Mouse (Mus musculus): ENCODE measurements at regions not wholly inside any gene's neighbourhood (a gene's known extent, or its start where the extent isn't known, plus 50 kb on each side); places are given as distances from the start of the nearest gene placed in this dataset.

DNA sequence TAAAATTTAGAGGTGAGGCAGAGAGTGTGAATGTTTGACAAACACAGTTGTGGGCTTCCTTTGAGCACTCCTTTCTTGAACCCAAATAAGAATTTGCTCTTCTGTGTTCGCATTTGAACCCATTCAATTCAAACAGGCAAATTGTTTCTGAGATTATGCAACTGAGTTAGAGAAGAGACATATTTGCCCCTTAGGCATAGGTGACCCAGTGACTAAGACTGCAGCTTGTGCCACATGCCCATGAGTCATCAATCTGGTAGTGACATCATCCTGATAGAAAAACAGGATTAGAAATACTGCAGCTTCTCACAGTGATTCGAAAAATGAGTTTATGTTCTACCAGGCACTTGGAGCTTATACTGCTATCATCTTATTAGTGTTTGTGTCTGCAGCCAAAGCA, 67.2 kb downstream of the Zfp622 start:
- Histone ChIP-seq H3K27ac (replicated peaks) (no peak overlapping the region), H3K27me3 (no peaks in the 10 kb centered on the region), H3K4me3 (no peak overlapping the region), H3K9me3 (no peaks in the 10 kb centered on the region), H3K36me3 (no peaks in the 10 kb centered on the region), H3K9ac (replicated peaks) (no peak overlapping the region), H3K4me1 (peaks cover 4% of the 10 kb centered on the region; the same call in 1 of the 2 replicates), H3K4me2 (replicated peaks) (no peak overlapping the region)
- ATAC-seq (replicated peaks) = no peak
- WGBS = 83% methylated on average over 2 of the region's 2 CpGs

DNA sequence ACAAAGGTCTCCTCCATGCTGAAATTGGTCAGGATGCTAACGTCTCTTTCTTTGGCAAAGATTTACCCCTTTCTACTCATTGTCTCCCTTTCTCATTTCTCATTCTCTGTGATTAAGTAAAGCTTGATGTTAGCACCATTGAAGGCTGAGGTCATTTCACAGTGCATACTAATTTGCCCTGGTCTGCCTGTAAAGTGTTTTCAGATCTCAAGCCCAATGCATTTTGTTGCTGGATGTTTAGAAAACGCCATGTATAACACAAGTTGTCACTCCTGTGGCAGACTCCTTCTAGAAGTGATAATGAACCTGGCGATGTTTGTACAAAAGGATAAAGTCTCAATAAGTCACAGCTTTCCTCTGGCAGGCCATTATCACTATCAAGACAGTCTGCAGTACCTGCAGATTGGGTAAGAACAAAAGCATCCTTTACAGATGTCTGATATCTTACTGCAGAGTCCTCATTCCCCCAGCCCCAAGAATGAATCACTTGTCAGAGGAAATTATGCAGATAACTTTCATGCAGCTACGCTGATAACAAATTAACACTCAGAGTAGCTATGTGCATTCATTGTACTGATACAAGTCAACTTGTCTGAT, 68.7 kb downstream of the Zfp622 start:
- H3K27ac ChIP-seq (replicated peaks) = no peak overlapping the region
- no peaks in the 10 kb centered on the region for H3K27me3 ChIP-seq
- WGBS = 48% methylated on average over 4 of the region's 4 CpGs
- ATAC-seq (replicated peaks) = peak; percentile 61
- H3K4me2 ChIP-seq (replicated peaks) = no peak overlapping the region
- H3K36me3 ChIP-seq = no peaks in the 10 kb centered on the region
- H3K9me3 ChIP-seq = no peaks in the 10 kb centered on the region
- H3K9ac ChIP-seq (replicated peaks) = no peak overlapping the region
- H3K4me1 ChIP-seq = peaks cover 4% of the 10 kb centered on the region; the same call in 1 of the 2 replicates
- no peak overlapping the region for H3K4me3 ChIP-seq

DNA sequence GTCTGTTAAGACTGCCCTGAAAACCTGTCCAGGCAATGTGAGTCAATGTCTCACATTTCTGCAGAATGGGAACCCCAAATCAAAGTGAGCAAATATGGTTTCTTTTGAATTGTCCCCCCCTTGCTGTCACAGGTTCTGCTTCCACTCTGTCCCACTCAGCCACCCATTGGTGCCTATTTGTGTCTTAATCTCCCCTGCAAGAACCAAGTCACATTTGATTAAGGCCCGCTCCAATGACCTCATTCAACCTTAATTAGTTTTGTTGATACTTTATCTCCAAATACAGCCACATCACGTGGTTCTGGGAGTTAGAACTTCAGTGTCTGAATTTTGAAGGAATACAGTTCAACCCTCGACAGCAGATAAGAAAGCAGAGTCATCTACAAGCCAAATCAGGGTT, 73.9 kb downstream of the Zfp622 start:
- Histone ChIP-seq H3K4me1 (no peaks in the 10 kb centered on the region), H3K36me3 (no peaks in the 10 kb centered on the region), H3K27ac (replicated peaks) (no peak overlapping the region), H3K9me3 (no peaks in the 10 kb centered on the region), H3K9ac (replicated peaks) (no peak overlapping the region), H3K4me2 (replicated peaks) (no peak overlapping the region), H3K27me3 (no peaks in the 10 kb centered on the region), H3K4me3 (no peak overlapping the region)
- ATAC-seq (replicated peaks) = no peak
- 30% methylated on average over 3 of the region's 3 CpGs for WGBS

DNA sequence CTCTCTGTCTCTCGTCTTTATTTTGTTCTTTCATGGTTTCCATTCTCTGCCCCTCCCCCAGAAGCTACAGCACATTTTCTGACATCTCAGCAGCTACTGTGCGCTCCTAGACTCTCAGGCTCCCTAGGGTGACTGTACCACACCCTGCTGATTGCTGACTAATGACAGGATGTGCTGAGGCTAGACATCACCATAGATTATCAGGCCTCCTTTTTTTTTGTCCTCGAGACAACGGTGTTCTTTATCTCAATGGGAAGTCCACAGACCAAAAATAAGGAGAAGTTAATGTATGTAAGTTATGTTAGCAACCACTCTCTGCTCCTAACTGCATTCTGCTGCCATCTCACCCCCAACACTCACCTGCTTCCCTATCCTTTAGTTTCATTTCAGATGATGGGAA, 116.0 kb downstream of the Zfp622 start:
- Histone ChIP-seq H3K9ac (replicated peaks) (no peak overlapping the region), H3K4me3 (no peak overlapping the region), H3K9me3 (no peaks in the 10 kb centered on the region), H3K27ac (replicated peaks) (no peak overlapping the region), H3K4me1 (no peaks in the 10 kb centered on the region), H3K4me2 (replicated peaks) (no peak overlapping the region), H3K27me3 (no peaks in the 10 kb centered on the region), H3K36me3 (no peaks in the 10 kb centered on the region)
- ATAC-seq (replicated peaks) = no peak
- WGBS = 82% methylated on average over 4 of the region's 4 CpGs

DNA sequence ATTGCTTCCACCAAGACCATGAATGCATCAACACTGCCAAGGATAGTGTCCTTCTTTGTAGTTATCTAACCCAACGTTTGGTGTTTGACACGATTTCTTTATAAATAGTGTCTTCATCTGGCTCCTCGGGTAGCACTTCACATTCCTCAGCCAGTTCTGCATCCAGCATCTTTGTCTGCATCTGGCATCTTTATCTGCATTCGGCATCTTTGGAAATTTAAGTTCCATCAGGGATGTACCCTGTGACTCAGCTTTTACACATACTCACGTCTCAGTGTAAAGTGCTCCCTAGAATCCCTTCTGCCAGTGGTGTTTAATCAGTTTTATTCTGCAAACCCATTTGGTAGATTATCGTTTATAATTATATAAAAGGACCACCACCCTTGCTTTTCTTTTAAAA, 123.8 kb downstream of the Zfp622 start:
- no peak overlapping the region for H3K4me2 ChIP-seq (replicated peaks)
- no peak overlapping the region for H3K27ac ChIP-seq (replicated peaks)
- H3K36me3 ChIP-seq = no peaks in the 10 kb centered on the region
- no peaks in the 10 kb centered on the region for H3K27me3 ChIP-seq
- WGBS = 89% methylated on average over 6 of the region's 6 CpGs
- H3K9me3 ChIP-seq = no peaks in the 10 kb centered on the region
- H3K9ac ChIP-seq (replicated peaks) = no peak overlapping the region
- H3K4me3 ChIP-seq = no peak overlapping the region
- no peak for ATAC-seq (replicated peaks)
- H3K4me1 ChIP-seq = no peaks in the 10 kb centered on the region

DNA sequence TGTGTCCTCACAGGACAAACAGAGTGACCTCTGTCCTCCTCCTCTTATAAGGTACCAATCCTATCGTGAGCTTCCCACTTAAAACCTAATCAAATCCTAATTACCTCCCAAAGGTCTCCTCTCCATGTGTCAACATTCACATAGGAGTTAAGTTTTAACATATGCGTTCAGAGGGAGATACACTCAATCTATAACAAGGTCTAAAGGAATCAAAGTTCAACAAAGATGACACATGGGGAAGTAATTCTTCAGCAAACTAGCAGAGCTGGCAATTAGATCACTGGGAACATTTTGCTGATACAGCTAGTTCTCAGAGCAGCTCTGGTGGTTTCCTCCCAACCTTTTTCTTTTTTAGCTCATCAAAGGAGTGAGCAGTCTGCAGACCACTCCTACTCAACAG, 160.0 kb downstream of the Zfp622 start:
- Histone ChIP-seq H3K36me3 (no peaks in the 10 kb centered on the region), H3K4me2 (replicated peaks) (no peak overlapping the region), H3K9me3 (no peaks in the 10 kb centered on the region), H3K27ac (replicated peaks) (no peak overlapping the region), H3K4me1 (no peaks in the 10 kb centered on the region), H3K27me3 (no peaks in the 10 kb centered on the region), H3K9ac (replicated peaks) (no peak overlapping the region), H3K4me3 (no peak overlapping the region)
- ATAC-seq (replicated peaks) = no peak
- 75% methylated on average over 2 of the region's 2 CpGs for WGBS

DNA sequence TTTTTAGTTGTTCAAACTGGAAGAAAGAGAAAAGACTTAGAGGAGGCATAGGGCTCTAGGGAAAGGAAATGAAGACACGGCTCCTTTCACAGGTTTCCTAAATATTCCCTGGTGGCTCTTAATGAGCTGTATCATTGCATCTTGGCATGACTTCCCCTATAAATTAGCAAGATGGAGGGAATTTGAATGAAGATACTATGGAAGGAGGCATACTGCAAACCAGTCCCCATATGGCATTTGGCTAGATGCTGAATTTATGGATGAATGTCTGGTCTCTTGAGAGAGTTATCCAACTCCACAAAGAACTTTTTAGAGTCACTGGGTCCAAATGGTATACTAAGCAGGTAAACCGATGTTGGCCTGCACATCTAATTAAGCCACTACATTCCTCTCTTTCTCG, 150.3 kb upstream of the March11 start:
- Histone ChIP-seq H3K4me3 (no peak overlapping the region), H3K27me3 (no peaks in the 10 kb centered on the region), H3K4me2 (replicated peaks) (no peak overlapping the region), H3K4me1 (no peaks in the 10 kb centered on the region), H3K9ac (replicated peaks) (no peak overlapping the region), H3K9me3 (no peaks in the 10 kb centered on the region), H3K36me3 (no peaks in the 10 kb centered on the region), H3K27ac (replicated peaks) (no peak overlapping the region)
- 59% methylated on average over 3 of the region's 3 CpGs for WGBS
- ATAC-seq (replicated peaks) = peak; percentile 48; the same call in 1 of the 2 replicates

DNA sequence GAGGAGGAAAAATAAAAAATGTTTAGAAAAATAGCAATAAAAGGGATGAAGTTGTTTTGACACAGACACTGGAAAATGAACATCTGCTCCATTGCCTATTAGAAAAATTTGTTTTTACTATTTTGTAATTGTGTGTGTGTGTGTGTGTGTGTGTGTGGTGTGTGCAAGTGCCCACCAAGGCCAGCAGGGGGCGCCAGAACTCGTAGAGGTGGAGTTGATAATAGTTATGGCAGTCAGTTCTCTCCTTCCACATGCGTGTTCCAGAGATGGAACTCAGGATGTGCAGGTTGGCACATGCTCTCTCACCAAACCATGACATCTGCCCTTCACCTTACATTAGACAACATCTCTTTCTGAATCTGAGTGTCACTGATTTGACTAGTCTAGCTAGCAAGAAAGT, 123.9 kb upstream of the March11 start:
- no peaks in the 10 kb centered on the region for H3K36me3 ChIP-seq
- 50% methylated on average over 3 of the region's 3 CpGs for WGBS
- no peak overlapping the region for H3K4me2 ChIP-seq (replicated peaks)
- no peak for ATAC-seq (replicated peaks)
- no peak overlapping the region for H3K4me3 ChIP-seq
- H3K27me3 ChIP-seq = no peaks in the 10 kb centered on the region
- H3K4me1 ChIP-seq = no peaks in the 10 kb centered on the region
- H3K9me3 ChIP-seq = no peaks in the 10 kb centered on the region
- no peak overlapping the region for H3K9ac ChIP-seq (replicated peaks)
- no peak overlapping the region for H3K27ac ChIP-seq (replicated peaks)

DNA sequence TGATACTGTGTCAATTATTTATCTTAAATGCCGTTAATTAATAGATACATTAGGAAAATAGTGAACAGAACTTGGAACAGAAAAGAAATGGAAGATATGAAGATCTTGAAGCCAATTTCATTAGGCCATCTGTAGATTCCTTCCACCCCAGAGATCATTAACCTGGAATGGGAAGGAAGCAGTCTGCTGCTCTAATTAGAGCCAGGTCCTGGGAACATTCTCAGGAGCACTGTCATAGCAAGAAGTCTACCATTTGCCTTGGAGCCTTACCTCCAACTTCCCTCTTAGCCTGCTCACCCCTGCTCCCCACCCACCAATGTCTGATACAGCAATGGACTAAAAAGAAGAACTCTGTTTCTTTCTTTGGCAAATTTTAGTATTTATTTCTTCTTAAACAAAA, 113.3 kb upstream of the March11 start:
- Histone ChIP-seq H3K4me2 (replicated peaks) (no peak overlapping the region), H3K4me1 (no peaks in the 10 kb centered on the region), H3K9me3 (no peaks in the 10 kb centered on the region), H3K27me3 (no peaks in the 10 kb centered on the region), H3K4me3 (no peak overlapping the region), H3K27ac (replicated peaks) (no peak overlapping the region), H3K36me3 (no peaks in the 10 kb centered on the region), H3K9ac (replicated peaks) (no peak overlapping the region)
- 35% methylated on average over 1 of the region's 1 CpGs for WGBS
- ATAC-seq (replicated peaks) = no peak

DNA sequence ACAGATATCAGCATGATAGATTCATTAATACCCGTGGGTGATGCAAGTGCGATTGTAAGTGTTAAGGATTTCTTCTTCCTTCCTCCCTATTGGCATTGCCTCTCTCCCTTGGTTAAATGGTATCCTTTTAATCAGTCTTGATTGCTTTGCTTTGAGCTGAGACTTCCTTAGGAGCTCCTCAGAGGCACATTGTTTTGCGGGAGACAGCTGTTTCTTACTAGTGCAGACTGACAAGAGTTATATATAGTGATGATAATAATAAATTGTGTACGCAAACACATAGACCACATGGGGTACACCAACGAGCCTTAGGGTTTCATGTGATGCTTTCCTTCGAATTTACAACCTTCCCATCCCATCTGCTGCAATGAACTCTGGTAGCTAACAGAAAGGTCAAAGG, 102.0 kb upstream of the March11 start:
- Histone ChIP-seq H3K9me3 (no peaks in the 10 kb centered on the region), H3K4me3 (no peak overlapping the region), H3K27me3 (no peaks in the 10 kb centered on the region), H3K4me2 (replicated peaks) (no peak overlapping the region), H3K36me3 (no peaks in the 10 kb centered on the region), H3K27ac (replicated peaks) (no peak overlapping the region), H3K9ac (replicated peaks) (no peak overlapping the region), H3K4me1 (no peaks in the 10 kb centered on the region)
- 77% methylated on average over 6 of the region's 6 CpGs for WGBS
- no peak for ATAC-seq (replicated peaks)

DNA sequence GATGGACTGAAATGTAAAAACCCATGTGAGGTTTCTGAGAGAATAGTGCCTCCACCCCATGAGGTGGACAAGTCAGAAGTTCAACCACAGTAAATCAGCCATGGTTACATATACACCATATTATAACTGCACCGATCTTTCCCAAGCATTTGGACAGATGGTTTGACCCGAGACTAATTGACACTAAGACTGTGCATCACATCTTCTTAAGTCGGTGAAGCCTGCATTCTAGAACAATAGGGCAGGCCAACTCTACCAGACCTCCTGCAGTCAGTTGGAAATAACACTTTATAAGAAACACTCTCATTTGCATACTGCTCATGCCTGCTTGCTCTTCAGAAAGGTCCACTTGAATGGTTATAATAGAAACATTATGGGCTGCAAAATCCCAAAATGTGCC, 88.0 kb upstream of the March11 start:
- Histone ChIP-seq H3K9me3 (no peaks in the 10 kb centered on the region), H3K4me2 (replicated peaks) (no peak overlapping the region), H3K27me3 (no peaks in the 10 kb centered on the region), H3K36me3 (no peaks in the 10 kb centered on the region), H3K9ac (replicated peaks) (no peak overlapping the region), H3K4me1 (no peaks in the 10 kb centered on the region), H3K27ac (replicated peaks) (no peak overlapping the region), H3K4me3 (no peak overlapping the region)
- WGBS = 23% methylated on average over 3 of the region's 3 CpGs
- ATAC-seq (replicated peaks) = no peak

DNA sequence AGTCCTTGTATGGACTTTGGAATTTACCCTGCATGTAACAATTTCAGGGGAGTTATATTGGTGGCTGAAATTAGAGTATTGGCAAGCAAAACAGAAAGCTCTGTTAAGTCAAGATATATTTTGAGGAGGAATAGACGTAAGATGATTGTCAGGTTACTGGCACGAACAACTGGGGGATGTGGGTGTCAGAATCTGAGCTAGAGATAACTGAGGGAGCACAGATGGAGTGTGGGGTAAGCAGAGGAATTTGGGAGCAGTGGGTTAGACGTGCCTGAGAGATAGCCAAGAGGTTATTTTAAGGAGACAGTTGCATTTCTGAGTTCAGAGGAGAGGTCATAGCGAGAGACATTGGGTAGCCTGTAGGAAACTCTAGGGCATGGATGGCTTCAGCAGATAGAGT, 80.2 kb upstream of the March11 start:
- Histone ChIP-seq H3K36me3 (no peaks in the 10 kb centered on the region), H3K27me3 (no peaks in the 10 kb centered on the region), H3K9ac (replicated peaks) (no peak overlapping the region), H3K27ac (replicated peaks) (no peak overlapping the region), H3K4me2 (replicated peaks) (no peak overlapping the region), H3K4me3 (no peak overlapping the region), H3K9me3 (no peaks in the 10 kb centered on the region), H3K4me1 (no peaks in the 10 kb centered on the region)
- 85% methylated on average over 4 of the region's 4 CpGs for WGBS
- ATAC-seq (replicated peaks) = no peak
